Mouse (Mus musculus) adrenal gland (tissue): ENCODE data around the gene Morc3.
"Not testable (repeated sequence)": the region's sequence is repeated elsewhere in the genome, so short reads cannot be mapped to it uniquely, and the experiment has no call there.

Source experiments
- intact Hi-C: fragments of 180-260 bp; cut with DNase I; formaldehyde crosslinking; loops from one replicate; pipeline ENCODE4 v1.15.1; 2025

Gene Morc3

DNA sequence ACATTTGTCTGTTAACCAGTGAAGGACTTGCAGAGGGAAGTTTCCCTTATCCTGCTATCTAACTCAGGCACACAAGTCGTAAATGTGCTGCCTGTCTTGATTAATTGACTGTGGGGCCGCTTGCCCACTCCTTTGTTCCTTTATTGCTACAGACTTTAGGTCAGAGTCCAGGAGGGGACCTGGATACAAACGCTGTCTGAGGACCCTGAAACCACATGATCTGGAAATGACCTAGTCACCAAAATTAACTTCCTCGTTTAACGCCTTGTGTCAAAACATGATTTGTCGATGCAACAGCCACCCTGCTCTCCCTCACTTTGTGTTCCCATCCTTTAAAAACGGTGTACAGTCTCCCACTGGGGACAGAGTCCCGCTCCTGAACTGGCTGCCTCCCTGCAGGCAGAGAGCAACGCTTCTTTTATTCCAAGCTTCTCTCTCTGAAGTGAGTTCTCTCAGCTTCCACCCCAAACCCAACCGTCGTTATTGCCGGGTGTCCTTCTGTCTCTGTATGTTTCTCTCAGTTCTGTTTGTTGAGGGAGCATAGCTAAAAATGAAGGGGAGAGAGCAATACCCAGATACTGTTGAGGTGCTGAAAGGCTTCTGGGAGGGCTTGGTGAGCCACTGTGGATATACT, 13.1 kb upstream of the Morc3 start:
- intact Hi-C loops, result no loop called here

DNA sequence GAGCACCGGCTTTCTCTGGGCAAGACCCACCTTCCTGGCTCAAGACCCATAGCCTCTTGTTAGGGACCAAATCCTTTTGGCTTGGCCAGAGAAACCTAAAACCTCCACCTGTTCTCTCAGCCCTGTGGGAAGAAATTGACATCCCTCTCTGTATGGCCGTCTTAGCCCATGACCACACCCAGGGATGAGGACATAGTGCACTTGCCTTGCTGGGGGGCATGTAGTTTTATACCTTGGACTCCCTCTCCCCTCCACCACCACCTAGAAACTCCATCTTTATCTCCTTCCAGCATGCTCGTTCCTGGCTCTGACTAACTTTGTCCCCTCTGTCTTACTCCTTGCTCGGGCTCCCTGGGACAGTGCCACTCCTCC, 12.6 kb upstream of the Morc3 start:
- intact Hi-C loops, result no loop called here

DNA sequence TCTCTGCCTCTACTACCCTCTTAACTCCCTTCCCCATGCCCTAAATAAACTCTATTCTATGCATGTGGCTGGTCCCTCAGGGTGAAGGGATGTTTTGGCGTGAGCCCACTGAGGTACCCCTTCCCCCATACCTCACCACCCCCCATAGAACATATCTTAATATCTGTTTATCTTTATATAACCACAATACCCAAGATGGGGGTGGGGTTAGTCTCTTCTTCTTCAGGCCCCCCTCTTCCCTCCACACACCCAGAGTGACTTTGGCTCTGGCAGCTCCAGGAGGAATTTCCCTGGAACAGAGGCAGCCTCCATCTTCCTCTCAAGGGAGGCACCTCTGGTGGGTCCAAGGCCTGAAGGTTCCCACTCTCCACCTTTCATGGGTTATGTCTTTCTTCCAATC, 11.9 kb upstream of the Morc3 start:
- intact Hi-C loops, result no loop called here

DNA sequence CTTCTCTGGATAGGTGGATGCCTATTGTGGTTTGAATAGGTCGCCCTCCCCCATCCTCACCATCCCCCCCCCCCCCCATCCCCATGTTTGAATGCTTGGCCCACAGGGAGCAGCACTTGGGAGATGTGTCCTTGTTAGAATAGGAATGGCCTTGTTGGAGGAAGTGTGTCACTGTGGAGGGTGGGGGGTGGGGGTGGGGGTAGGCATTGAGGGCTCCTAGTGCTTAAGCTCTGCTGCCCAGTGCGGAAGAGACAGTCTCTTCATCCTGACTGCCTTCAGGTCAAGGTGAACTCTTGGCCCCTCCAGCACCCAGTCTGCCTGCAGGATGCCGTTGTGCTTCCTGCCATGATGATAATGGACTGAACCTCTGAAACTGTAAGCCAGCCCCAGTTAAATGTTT, 10.2 kb upstream of the Morc3 start:
- intact Hi-C loops, result no loop called here

DNA sequence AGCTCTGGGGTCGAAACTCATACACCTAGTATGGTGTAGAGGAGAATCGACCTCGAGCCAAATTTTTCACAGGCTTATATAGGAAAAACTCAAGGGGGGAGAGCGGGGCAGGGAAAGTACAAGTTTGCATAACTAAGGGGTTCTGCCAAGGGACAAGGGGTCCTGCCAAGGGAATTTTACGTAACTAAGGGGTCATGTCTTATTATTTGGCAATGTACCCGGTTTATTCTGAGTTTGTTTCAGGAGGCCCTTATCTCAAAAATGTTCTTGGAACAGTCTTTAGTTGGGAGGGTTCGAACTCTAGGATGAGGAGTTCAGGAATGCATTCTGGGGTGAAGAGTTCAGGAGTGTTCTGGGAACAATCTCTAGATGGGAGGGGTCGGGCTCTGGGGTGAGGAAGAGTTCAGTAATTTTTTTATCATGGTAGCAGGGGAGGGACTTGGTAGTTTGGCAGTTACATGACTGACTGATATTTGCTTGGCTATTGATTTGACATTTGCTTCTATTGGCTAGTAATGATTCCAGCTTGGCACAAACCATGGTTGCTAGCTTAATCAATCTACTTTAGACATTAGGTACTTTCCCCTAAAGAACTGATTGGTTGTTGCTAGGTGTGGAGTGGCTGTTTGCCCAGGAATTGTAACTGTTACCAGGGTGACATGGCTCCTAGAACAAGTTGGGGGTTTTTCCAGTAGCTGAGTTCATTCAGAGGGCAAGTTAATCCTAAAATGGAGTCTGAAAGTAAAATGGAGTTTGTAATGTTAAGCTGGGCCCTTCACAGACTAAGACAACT, 9.3 kb upstream of the Morc3 start:
- intact Hi-C loops, result not testable (repeated sequence)

DNA sequence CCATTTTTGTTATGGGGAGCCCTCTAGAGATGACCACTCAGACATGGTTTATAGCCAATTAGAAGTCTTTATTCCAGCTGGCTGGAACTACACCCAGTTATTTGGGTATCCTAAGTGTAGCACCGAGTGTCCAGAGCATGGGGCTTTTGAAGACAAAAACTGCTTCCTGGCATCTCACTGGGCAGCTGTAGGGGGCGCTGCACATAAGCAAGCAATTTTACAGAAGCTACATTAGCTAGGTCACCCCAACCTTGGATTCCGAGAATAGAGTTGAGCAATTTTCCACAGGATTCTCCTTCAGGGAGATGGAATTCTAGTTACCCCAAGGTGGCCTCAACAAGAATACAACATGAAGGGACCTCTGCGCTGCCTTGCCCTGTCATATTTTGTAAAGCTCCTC, 7.1 kb upstream of the Morc3 start:
- intact Hi-C loops, result no loop called here

DNA sequence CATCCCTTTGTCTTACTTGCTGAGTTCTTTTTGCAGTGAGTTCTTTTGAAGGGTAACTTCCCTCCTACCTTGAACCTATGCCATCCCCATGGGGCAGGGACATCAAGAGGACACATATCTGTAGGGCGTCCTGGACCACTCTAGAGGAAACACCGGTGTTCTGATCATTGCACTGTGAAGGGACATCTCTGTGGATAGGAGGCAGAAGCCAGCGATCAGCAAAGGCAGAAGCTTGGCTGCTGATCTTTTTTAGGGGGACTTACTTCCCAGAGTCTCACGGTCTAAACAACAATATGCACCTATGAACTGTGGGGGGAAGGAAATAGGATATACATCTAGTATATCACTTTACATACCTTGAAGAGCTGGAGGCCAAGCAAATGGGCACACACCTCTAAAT, 6.5 kb upstream of the Morc3 start:
- intact Hi-C loops, result no loop called here

DNA sequence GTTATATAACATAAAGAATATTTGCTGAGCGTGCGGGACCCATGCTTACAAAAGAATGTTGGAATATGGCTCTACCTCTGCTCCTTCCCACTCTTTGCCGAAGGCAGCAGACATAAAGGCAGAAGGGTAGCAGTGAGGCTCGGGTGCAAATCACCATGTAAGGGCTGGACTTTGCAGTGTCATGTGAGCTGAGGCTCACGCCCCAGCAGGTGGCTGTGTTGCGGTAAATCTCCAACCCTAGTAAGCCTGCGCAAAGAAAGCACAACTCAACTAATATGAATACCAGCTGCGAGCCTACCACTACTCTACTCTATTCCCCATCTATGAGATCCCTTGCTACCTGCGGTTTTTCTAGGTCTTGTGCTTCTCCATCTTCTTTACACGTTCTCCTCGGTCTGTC, 5.9 kb upstream of the Morc3 start:
- intact Hi-C loops, result no loop called here

DNA sequence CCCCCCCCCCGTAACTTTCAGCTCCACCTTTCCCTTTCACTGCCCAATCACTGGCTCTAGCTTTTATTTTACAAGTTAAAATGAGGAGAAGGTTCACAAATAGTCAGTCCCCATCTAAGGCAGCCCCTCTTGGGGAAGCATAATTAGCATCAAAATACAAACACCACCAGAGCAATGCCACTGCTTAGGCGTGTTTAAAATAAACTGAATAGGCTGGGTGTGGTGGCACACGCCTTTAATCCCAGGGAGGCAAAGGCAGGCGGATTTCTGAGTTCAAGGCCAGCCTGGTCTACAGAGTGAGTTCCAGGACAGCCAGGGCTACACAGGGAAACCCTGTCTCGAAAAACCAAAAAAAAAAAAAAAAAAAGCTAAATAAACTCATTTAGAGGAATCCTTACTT, 5.4 kb upstream of the Morc3 start:
- intact Hi-C loops, result not testable (repeated sequence)

DNA sequence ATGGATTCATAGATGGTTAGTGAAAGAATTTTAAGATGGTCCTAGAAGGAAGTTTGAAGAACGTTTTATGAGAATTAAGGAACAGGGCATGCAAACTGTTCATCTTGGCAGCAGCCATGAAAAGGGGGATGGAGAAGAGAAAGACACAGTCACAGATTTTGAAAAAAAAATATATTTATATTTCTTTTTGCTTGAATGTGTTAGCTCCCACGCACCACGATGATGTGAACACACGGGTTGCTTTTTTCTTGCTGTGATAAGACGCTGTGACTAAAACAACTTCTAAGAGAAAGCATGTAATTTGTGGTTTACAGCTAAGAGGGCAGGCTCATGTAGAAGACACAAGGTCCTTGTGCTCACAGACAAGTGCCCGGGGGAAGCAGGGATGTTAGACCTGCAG, 5.0 kb upstream of the Morc3 start:
- intact Hi-C loops, result no loop called here

DNA sequence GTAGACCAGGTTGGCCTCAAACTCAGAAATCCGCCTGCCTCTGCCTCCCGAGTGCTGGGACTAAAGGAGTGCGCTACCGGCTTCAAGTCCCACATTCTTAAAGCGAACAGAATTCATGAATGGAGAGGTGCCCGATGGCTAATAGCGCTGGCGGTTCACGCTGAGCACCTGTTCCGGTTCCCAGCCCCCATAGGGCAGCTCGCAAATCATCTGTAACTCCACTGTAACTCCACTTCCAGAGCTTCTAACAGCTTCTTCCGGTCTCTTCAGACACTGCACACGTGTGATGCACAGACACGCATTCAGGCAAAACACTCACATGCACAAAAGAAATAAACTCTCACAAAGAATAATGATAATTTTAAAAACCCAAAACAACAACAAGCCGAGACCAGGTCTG, 2.4 kb upstream of the Morc3 start:
- intact Hi-C loops, result no loop called here

DNA sequence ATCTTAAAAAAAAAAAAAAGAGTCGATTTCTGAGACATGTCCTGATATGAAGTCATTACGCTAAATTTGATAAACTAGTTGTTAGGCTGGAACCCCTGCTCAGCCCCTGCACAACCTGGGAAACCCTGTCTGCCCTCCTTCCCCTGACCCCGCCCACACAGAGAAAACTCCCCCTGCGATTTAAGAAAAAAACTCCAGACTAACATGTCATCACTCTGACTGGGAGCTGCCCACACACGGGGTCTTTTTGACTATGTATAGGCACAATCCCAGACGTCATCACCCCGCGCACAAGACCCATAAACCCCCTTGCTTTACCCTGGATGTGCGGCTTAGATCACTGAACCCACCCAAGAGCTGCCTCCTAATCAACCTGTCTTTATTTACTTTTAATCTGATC, 1.9 kb upstream of the Morc3 start:
- intact Hi-C loops, result no loop called here

DNA sequence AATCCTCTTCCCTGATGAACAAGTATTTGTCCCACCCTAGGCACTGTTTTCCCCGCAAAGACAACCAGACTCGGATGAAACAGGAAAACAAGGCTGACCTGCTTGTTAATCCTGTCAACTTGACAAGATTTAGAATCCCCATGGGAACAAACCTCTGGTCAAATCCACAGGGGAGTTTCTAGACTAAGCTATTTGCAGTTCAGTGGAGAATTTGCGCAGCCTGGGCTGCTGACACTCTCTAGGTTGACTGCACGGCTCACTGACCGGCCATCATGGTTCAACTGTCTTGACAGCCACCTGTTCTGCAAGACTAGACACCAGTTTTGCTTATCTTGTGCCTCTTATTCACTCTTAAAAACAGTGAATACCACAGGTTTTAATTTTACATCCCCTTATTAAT, 1.0 kb upstream of the Morc3 start:
- intact Hi-C loops, result no loop called here

DNA sequence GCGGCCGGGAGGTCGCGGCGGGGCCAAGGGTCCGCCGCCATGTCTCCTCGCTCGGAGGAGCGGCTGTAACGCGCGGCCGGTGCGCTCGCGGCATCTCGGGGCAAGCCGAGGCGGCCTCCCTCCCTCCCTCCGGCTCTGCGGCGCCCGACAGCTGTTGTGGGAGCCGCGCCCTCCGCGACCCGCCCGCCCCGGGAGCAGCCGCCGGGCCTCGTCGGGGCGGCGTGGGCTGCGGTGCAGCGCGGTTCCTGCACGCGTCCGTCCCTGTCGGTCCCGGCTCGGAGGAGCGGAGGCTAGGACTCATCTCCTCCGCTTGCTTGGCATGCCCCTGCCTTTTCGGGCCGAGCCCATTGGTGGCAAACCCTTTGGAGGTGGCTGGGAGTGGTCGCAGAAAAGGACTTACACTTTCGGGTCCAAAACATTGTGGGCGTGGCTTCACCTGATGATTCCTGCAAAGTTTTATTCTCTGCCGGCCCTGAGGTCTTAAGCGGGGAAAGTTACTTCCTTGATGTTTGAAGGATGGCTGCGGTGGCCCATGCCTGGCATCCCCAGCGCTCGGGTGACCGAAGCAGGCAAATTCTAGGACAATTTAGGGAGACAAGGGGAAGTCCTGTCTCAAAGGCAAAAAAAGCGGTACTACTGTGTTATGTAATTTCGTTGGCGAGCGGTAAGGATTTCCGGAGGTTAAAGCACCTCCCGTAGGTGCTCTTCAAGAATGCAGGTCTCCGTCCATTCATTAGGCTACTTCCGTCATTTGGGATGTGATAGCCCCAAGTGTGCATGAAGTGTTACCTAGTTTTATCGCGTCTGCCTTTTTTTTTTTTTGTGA, 743 bp downstream of the Morc3 start:
- intact Hi-C loops, result no loop called here

DNA sequence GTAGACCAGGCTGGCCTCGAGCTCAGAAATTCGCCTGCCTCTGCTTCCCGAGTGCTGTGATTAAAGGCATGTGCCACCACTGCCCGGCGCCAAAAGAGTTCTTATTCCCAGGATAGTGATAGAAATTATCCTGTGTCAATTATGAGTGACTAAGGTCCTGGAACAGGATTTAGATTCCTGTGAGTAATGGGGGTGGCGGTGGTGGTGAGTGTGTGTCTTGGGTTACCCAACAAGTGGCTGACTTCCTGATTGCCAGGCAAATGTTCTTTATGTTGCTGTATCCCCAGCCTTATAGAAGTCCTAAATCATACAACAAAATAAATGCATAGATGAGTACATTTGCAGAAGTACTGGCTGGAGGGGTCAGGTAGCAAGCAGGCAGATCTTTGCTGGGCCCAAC, 1.6 kb downstream of the Morc3 start:
- intact Hi-C loops, result no loop called here

DNA sequence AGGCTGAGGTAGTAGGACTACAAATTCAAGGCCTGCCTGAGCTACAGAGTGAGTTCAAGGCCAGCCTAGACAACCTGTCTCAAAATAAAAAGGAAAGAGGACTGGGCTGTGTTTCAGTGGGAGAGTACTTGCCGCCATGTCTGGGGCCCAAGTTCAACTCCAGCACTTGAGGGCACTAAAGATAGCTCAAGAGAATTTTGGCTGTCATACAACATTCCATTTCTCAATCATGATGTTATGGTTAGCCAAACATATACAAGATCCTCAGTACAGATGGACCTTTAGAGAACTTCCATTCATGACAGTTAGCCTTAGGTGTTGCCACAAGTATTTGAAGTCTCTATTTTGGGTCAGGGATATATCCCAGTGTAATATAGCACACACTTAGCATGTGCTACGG, 2.2 kb downstream of the Morc3 start:
- intact Hi-C loops, result no loop called here

DNA sequence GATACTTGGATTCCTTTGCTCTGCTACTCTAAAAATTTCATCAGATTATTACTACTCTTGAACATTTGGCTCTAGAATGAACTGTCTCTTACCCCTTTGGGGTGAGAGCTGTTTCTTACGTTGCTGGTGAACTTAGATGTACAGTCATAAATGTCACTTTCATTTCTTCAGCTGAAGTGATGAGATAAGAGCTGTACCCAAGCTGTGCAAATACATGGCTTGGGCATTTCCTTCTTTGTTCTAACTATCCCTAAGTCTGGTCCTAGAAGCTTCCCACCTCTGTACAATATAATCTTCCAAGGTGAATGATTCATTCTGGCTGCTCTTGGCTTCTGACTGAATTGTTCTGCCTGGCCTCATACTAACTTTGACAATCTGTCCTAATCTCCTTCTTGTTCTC, 7.1 kb downstream of the Morc3 start:
- intact Hi-C loops, result no loop called here

DNA sequence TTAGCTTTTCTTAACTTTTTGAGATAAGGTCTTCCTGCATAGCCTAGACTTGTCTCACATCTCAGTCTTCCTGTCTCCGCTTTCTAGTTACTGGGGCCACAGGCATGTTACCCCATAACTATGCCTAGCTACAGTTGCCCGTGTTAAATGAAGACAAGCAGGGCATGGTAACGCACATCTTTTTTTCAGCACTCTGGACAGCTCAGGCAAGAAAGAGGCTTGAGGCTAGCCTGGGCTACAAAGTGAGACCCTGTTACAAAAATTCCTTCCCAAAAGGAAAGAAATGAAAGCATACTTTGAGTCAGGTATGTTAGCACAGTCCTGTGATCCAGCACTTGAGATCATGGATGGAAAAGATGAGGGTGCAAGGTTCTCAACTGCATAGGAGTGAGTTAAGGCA, 18.6 kb downstream of the Morc3 start:
- intact Hi-C loops, result no loop called here

DNA sequence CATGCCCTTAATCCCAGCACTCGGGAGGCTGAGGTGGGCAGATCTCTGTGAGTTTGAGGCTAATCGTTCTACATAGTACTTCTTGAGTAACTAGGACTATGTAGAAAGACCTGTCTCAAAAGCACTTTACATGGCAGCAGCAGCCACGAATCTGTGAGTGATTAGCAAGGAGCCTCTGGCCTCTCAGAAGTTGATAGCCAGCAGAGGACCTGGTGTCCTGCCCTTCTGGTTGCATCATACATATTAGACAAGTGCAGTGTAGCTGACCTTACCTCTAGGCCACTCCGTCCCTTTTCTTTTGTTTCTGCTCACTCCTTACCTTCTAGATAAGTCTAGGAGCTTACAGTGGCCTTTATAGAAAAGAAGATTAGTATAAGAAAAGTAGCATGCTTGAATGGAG, 28.0 kb downstream of the Morc3 start:
- intact Hi-C loops, result no loop called here

DNA sequence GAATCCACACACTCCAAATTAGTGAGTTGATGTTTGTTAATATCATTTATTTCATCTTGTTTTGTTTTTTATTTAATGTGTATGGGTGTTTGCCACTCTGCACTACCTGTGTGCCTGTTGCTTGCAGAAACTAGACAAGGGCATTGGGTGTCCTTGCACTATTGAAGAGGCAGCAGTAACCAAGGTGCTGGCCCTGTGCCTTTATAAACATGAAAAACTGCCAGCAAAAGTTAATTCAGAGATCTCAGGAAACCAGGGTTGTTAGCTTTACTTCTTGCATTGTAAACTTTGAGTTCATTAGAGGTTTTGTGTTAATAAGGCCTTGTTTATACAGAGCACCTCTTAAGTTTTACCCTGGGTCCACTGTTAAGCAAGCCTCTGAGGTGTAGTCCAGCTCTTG, 28.8 kb downstream of the Morc3 start:
- intact Hi-C loops, result no loop called here

DNA sequence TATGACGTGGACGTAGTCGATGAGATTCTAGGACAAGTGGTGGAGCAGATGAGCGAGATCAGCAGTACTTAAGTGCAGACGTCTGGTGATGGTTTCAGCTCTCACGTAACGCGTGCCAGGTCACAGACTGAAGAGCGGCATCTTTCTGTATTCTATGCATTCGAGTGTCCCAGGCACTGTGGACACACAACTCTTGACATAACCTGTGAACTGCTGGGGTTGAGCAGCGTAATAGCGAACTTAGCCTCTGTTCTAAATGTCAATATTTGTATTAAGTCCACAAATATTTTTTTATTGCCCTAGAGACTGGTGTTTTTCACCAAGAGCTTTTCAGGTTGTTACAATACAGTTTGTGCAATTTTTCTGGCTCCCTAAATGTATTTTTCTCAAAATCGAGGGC, 42.9 kb downstream of the Morc3 start:
- intact Hi-C loops, result no loop called here

DNA sequence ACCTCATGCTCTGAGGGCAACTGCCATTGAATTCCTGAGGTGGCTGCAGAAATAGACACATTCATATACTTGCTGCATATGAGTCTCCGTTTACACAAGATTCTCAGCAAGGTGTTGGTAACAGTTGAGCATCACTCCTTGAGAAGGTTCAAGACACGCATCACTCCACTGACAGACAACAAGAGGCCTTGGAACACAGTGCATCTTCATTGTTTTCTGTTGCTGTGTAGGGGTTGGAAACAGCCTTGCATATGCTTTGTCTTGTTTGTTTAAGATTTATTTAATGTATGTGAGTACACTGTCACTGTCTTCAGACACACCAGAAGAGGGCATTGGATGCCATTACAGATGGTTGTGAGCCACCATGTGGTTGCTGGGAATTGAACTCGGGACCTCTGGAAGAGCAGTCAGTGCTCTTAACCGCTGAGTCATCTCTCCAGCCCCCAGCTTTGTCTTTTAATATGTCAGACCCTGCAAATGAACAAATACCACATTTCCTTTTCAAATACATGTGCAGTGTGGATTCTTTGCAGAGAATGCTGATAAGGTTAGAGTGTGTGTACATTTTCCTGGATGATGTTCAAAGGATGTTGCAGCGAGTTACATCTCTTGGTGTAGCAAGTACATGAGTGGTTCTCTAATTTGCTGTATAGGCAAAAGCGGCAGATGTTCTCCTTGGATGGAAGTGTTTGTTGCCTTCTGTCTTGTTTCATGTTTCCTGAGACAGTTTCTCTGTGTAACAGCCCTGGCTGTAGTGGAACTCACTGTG, 45.9 kb downstream of the Morc3 start:
- intact Hi-C loops, result no loop called here
